In genomic region chrX:85193856-85194255, GRCm38 (mm10) we compare ENCODE assay signal across 31 mouse cellular contexts. TPM values are rescaled to one million over a fixed set of nuclear protein-coding genes. Genes with fewer than 3 reads are reported as not detected.
DNase-seq lines count a peak whose midpoint lies in the region; ATAC-seq lines count a peak whose summit lies in the region.
"Had no signal": no experiment of that assay in that cellular context is flagged by ENCODE, and none has a peak within 500 bp of the region (broad histone marks: within the 10 kb centered on the region; RNA-seq: fewer than 3 reads in every experiment).

No protein-coding gene starts in this region.

- no peaks in the 10 kb centered on the region for H3K27me3 ChIP-seq in embryonic facial prominence, embryonic 14.5 days (replicated peaks; ENCODE audit: control insufficient read depth, insufficient read depth, low read length)
- H3K27me3 ChIP-seq in hindbrain, embryonic 12.5 days = no peaks in the 10 kb centered on the region
- H3K27me3 ChIP-seq: CH12.LX; forebrain, embryonic 13.5 days; hindbrain, embryonic 13.5 days had no signal

- H3K9me3 ChIP-seq in embryonic facial prominence, embryonic 14.5 days (ENCODE audit: control insufficient read depth, low read length) = no peaks in the 10 kb centered on the region
- no peaks in the 10 kb centered on the region for H3K9me3 ChIP-seq in hindbrain, embryonic 12.5 days (replicated peaks)
- H3K9me3 ChIP-seq: embryonic facial prominence, embryonic 13.5 days; forebrain, embryonic 10.5 days; forebrain, embryonic 13.5 days; G1E; hindbrain, embryonic 13.5 days had no signal

- no peak overlapping the region for H3K4me3 ChIP-seq in embryonic facial prominence, embryonic 14.5 days (ENCODE audit: low read depth, low read length)
- no peak overlapping the region for H3K4me3 ChIP-seq in hindbrain, embryonic 12.5 days
- H3K4me3 ChIP-seq: embryonic facial prominence, embryonic 13.5 days; forebrain, embryonic 10.5 days; forebrain, embryonic 13.5 days; gastrocnemius, adult 2 months; hindbrain, embryonic 13.5 days had no signal

- ATAC-seq in embryonic facial prominence, embryonic 14.5 days (ENCODE audit: low read depth) = no peak
- no peak for ATAC-seq in hindbrain, embryonic 12.5 days (ENCODE audit: low FRiP score)
- ATAC-seq: forebrain, embryonic 13.5 days; forebrain, embryonic 16.5 days; hindbrain, embryonic 16.5 days; inflammation-experienced regulatory T-cells, adult 6 months; intestine, embryonic 16.5 days; Patski had no signal

- no peaks in the 10 kb centered on the region for H3K36me3 ChIP-seq in embryonic facial prominence, embryonic 14.5 days (ENCODE audit: control insufficient read depth, insufficient read depth, low read length)
- no peaks in the 10 kb centered on the region for H3K36me3 ChIP-seq in hindbrain, embryonic 12.5 days
- H3K36me3 ChIP-seq: embryonic facial prominence, embryonic 13.5 days; forebrain, embryonic 10.5 days; G1E; hindbrain, embryonic 13.5 days had no signal

- no peak overlapping the region for H3K9ac ChIP-seq in embryonic facial prominence, embryonic 14.5 days (ENCODE audit: low read depth, low read length)
- no peak overlapping the region for H3K9ac ChIP-seq in hindbrain, embryonic 12.5 days
- H3K9ac ChIP-seq: embryonic facial prominence, embryonic 13.5 days; forebrain, embryonic 13.5 days; hindbrain, embryonic 13.5 days had no signal

- H3K4me2 ChIP-seq in embryonic facial prominence, embryonic 14.5 days (ENCODE audit: low read depth, low read length) = no peak overlapping the region
- no peak overlapping the region for H3K4me2 ChIP-seq in hindbrain, embryonic 12.5 days (replicated peaks)
- H3K4me2 ChIP-seq: embryonic facial prominence, embryonic 13.5 days; forebrain, embryonic 13.5 days; heart, embryonic 11.5 days; hindbrain, embryonic 13.5 days had no signal

- no peak overlapping the region for H3K27ac ChIP-seq in embryonic facial prominence, embryonic 14.5 days (replicated peaks; ENCODE audit: low read depth, low read length)
- no peak overlapping the region for H3K27ac ChIP-seq in hindbrain, embryonic 12.5 days
- H3K27ac ChIP-seq: embryonic facial prominence, embryonic 13.5 days; forebrain, embryonic 10.5 days; forebrain, embryonic 13.5 days; gastrocnemius, adult 2 months; hindbrain, embryonic 13.5 days had no signal

- peak; percentile 30 for DNase-seq in embryo, embryonic 11 days
- DNase-seq in embryo, embryonic 10 days (ENCODE audit: low spot score) = no peak
- DNase-seq in embryonic facial prominence, embryonic 14.5 days (ENCODE audit: low spot score) = peak; percentile 12
- DNase-seq in hindlimb bud, embryonic 11.5 days (ENCODE audit: extremely low spot score, low read depth, low spot score) = peak; percentile 41
- no peak for DNase-seq in lung, postnatal 4 days
- DNase-seq: adrenal gland, postnatal 14 days; B cell, adult 2 months; cerebellum, adult 11 months; cerebellum, adult 2 months; cerebellum, postnatal 10 days; cerebellum, postnatal 36 days; gastrocnemius, adult 2 months; gastrocnemius, postnatal 14 days; heart, adult 11 months; kidney, adult 18-20 months had no signal

- H3K4me1 ChIP-seq in embryonic facial prominence, embryonic 14.5 days (ENCODE audit: control insufficient read depth, insufficient read depth, low read length) = no peaks in the 10 kb centered on the region
- H3K4me1 ChIP-seq in hindbrain, embryonic 12.5 days = no peaks in the 10 kb centered on the region
- H3K4me1 ChIP-seq: embryonic facial prominence, embryonic 13.5 days; forebrain, embryonic 13.5 days; hindbrain, embryonic 13.5 days had no signal

RNA-seq across cellular contexts. Expression of gene Fthl17a, which starts 55.6 kb away (rescaled TPM):
- not detected in 2 replicates for polyA plus RNA-seq in embryonic facial prominence, embryonic 14.5 days (2014; fragmentation: Nextera tagmentation; extraction: Ambion mirVana)
- polyA plus RNA-seq in hindbrain, embryonic 12.5 days (2016; fragmentation: Nextera tagmentation; extraction: Ambion mirVana) = not detected in 2 replicates
- polyA plus RNA-seq: cerebellum, adult 2 months; cortical plate, adult 2 months; embryonic facial prominence, embryonic 13.5 days; forebrain, embryonic 10.5 days; forebrain, embryonic 13.5 days; forebrain, embryonic 16.5 days; G1E; heart, embryonic 11.5 days; heart, embryonic 14.5 days; heart, postnatal 0 days; hindbrain, embryonic 13.5 days; hindbrain, embryonic 16.5 days; inflammation-experienced regulatory T-cells, adult 6 months; intestine, embryonic 16.5 days; Patski had no signal

Comparison
In these comparisons a context has a peak if more than half of its experiments do, and no peak if none do; other contexts are left out.
1. DNase-seq: peak in embryo, embryonic 11 days (single experiment), embryonic facial prominence, embryonic 14.5 days (single experiment) and hindlimb bud, embryonic 11.5 days (single experiment); none in embryo, embryonic 10 days (single experiment) and lung, postnatal 4 days (0 of 2).